Mouse (Mus musculus) small intestine, adult 2 months (tissue): ENCODE results near the gene Anxa11.
"Not testable (repeated sequence)": the region's sequence is repeated elsewhere in the genome, so short reads cannot be mapped to it uniquely, and the experiment has no call there.

Experiments
- CTCF ChIP-seq: fragments of 200-500 bp; IDR thresholded peaks from 2 replicates; pipeline ENCODE4 v1.5.1; 2012; ENCODE audit warnings: low read depth, mild to moderate bottlenecking, control low read depth, inconsistent platforms, low read length, moderate library complexity, mixed read lengths; ENCODE audit not compliant: insufficient replicate concordance, insufficient read length; ENCODE audit errors: extremely low read depth
- POLR2A ChIP-seq: fragments of 200-500 bp; IDR thresholded peaks from 2 replicates; pipeline ENCODE4 v1.6.1; 2012; ENCODE audit warnings: low read depth, mild to moderate bottlenecking, control low read depth, inconsistent platforms, low read length, moderate library complexity

GRCm38 (mm10) chr14:25895686-25896085 is 53.7 kb downstream of the Anxa11 start:
- TF ChIP-seq CTCF, POLR2A: not testable (repeated sequence)
